Mouse (Mus musculus) myocyte (in vitro differentiated cells): ENCODE data around the gene Gm20489.

Source experiments
- CEBPB ChIP-seq: IDR thresholded peaks from 2 replicates; pipeline ENCODE4 v1.6.1; 2011; ENCODE audit warnings: mild to moderate bottlenecking, moderate library complexity; ENCODE audit not compliant: poor library complexity, insufficient read depth, severe bottlenecking
- MAX ChIP-seq: IDR thresholded peaks from one replicate; pipeline ENCODE4 v1.6.1; 2011; ENCODE audit warnings: low read depth, mild to moderate bottlenecking, control low read depth
- MYOD1 ChIP-seq, 3 experiments: IDR thresholded peaks; one replicate each; pipeline ENCODE4 v1.6.1; 2011; ENCODE audit warnings: control low read depth in 2 of 3, low read depth in 2 of 3, mild to moderate bottlenecking in 2 of 3, moderate library complexity in 1 of 3; ENCODE audit not compliant: insufficient read length in 2 of 3, control insufficient read depth in 1 of 3
- POLR2A ChIP-seq: IDR thresholded peaks from one replicate; pipeline ENCODE4 v1.6.1; 2011; ENCODE audit warnings: low read depth, mild to moderate bottlenecking, control low read depth, moderate library complexity; ENCODE audit not compliant: insufficient read length
- USF1 ChIP-seq: IDR thresholded peaks from one replicate; pipeline ENCODE4 v1.6.1; 2011; ENCODE audit warnings: low read depth, mild to moderate bottlenecking, control low read depth, moderate library complexity

- TF ChIP-seq MAX (no peak), CEBPB (no peak), POLR2A (no peak), MYOD1 (IDR thresholded peaks at IDR 0.05; ENCODE audit: control insufficient read depth in 1 of 3, insufficient read length in 2 of 3, low read depth in 2 of 3) (no peak), USF1 (no peak)
Observed at GRCm38 (mm10) chrX:101300427-101301030, 31.7 kb upstream of the Gm20489 start.
